Comparison of ENCODE assay signal across 10 mouse cellular contexts in genomic region chr8:111835540-111835939, GRCm38 (mm10). TPM values are rescaled to one million over a fixed set of nuclear protein-coding genes. Genes with fewer than 3 reads are reported as not detected.
DNase-seq lines count a peak whose midpoint lies in the region; ATAC-seq lines count a peak whose summit lies in the region.
"Had no signal": no experiment of that assay in that cellular context is flagged by ENCODE, and none has a peak within 500 bp of the region (broad histone marks: within the 10 kb centered on the region; RNA-seq: fewer than 3 reads in every experiment).

No protein-coding gene starts in this region.

- no peaks in the 10 kb centered on the region for H3K4me1 ChIP-seq in forebrain, embryonic 14.5 days (ENCODE audit: control insufficient read depth, insufficient read depth, low read length)
- H3K4me1 ChIP-seq in forebrain, embryonic 10.5 days = no peaks in the 10 kb centered on the region
- no peaks in the 10 kb centered on the region for H3K4me1 ChIP-seq in midbrain, embryonic 14.5 days (ENCODE audit: control insufficient read depth, insufficient read depth, low read length)
- no peaks in the 10 kb centered on the region for H3K4me1 ChIP-seq in midbrain, embryonic 16.5 days (ENCODE audit: control insufficient read depth, insufficient read depth, low read length)
- H3K4me1 ChIP-seq: forebrain, embryonic 12.5 days had no signal

- no peak overlapping the region for H3K27ac ChIP-seq in forebrain, embryonic 14.5 days (ENCODE audit: low read depth, low read length)
- no peak overlapping the region for H3K27ac ChIP-seq in forebrain, embryonic 10.5 days
- H3K27ac ChIP-seq in midbrain, embryonic 14.5 days (replicated peaks; ENCODE audit: low read depth, low read length) = no peak overlapping the region
- no peak overlapping the region for H3K27ac ChIP-seq in midbrain, embryonic 16.5 days (ENCODE audit: low read length)
- H3K27ac ChIP-seq: forebrain, embryonic 12.5 days had no signal

- H3K4me3 ChIP-seq in forebrain, embryonic 14.5 days (ENCODE audit: low read depth, low read length) = no peak overlapping the region
- no peak overlapping the region for H3K4me3 ChIP-seq in forebrain, embryonic 10.5 days
- no peak overlapping the region for H3K4me3 ChIP-seq in midbrain, embryonic 14.5 days (replicated peaks; ENCODE audit: low read depth, low read length)
- no peak overlapping the region for H3K4me3 ChIP-seq in midbrain, embryonic 16.5 days (ENCODE audit: low read depth, low read length)
- H3K4me3 ChIP-seq: forebrain, embryonic 12.5 days had no signal

- no peaks in the 10 kb centered on the region for H3K9me3 ChIP-seq in forebrain, embryonic 14.5 days (replicated peaks; ENCODE audit: control insufficient read depth, low read length)
- no peaks in the 10 kb centered on the region for H3K9me3 ChIP-seq in forebrain, embryonic 10.5 days
- H3K9me3 ChIP-seq in midbrain, embryonic 14.5 days (ENCODE audit: control insufficient read depth, low read length) = no peaks in the 10 kb centered on the region
- no peaks in the 10 kb centered on the region for H3K9me3 ChIP-seq in midbrain, embryonic 16.5 days (replicated peaks; ENCODE audit: control insufficient read depth, low read length, poor library complexity, severe bottlenecking)
- H3K9me3 ChIP-seq: forebrain, embryonic 12.5 days had no signal

- WGBS in forebrain, embryonic 14.5 days = 61% methylated on average over 1 of the region's 1 CpGs
- WGBS in forebrain, embryonic 10.5 days = 76% methylated on average over 1 of the region's 1 CpGs
- WGBS in midbrain, embryonic 14.5 days = 54% methylated on average over 1 of the region's 1 CpGs
- WGBS in midbrain, embryonic 16.5 days = 38% methylated on average over 1 of the region's 1 CpGs

- H3K9ac ChIP-seq in forebrain, embryonic 14.5 days (ENCODE audit: low read length) = no peak overlapping the region
- no peak overlapping the region for H3K9ac ChIP-seq in midbrain, embryonic 14.5 days (replicated peaks; ENCODE audit: low read length)
- no peak overlapping the region for H3K9ac ChIP-seq in midbrain, embryonic 16.5 days (ENCODE audit: low read depth, low read length)
- H3K9ac ChIP-seq: forebrain, embryonic 12.5 days had no signal

- ATAC-seq in forebrain, embryonic 14.5 days = no peak
- ATAC-seq in midbrain, embryonic 14.5 days (ENCODE audit: low FRiP score, low TSS enrichment) = no peak
- ATAC-seq in midbrain, embryonic 16.5 days = no peak

- DNase-seq in forebrain, embryonic 14.5 days (ENCODE audit: low spot score) = peak; percentile 69
- DNase-seq in forebrain, embryonic 10.5 days (ENCODE audit: extremely low spot score, low spot score) = no peak
- peak; percentile 70 for DNase-seq in midbrain, embryonic 14.5 days
- peak; percentile 32 for DNase-seq in embryo, embryonic 11 days
- DNase-seq in retina, postnatal 1 day = peak; percentile 37
- DNase-seq in right cerebral cortex, postnatal 4 days = no peak
- DNase-seq in urinary bladder, postnatal 4 days (ENCODE audit: low spot score in 2 of 2) = no peak
- DNase-seq: heart, postnatal 4 days had no signal

- no peak overlapping the region for H3K4me2 ChIP-seq in forebrain, embryonic 14.5 days (ENCODE audit: low read length)
- no peak overlapping the region for H3K4me2 ChIP-seq in midbrain, embryonic 14.5 days (ENCODE audit: low read length)
- no peak overlapping the region for H3K4me2 ChIP-seq in midbrain, embryonic 16.5 days (ENCODE audit: low read length)
- H3K4me2 ChIP-seq: forebrain, embryonic 12.5 days had no signal

- H3K27me3 ChIP-seq in forebrain, embryonic 14.5 days (replicated peaks; ENCODE audit: control insufficient read depth, insufficient read depth, low read length) = no peaks in the 10 kb centered on the region
- no peaks in the 10 kb centered on the region for H3K27me3 ChIP-seq in forebrain, embryonic 10.5 days (ENCODE audit: poor library complexity, severe bottlenecking)
- H3K27me3 ChIP-seq in midbrain, embryonic 14.5 days (ENCODE audit: control insufficient read depth, insufficient read depth, low read length) = no peaks in the 10 kb centered on the region
- no peaks in the 10 kb centered on the region for H3K27me3 ChIP-seq in midbrain, embryonic 16.5 days (ENCODE audit: control insufficient read depth, insufficient read depth, low read depth, low read length)
- H3K27me3 ChIP-seq: forebrain, embryonic 12.5 days had no signal

- H3K36me3 ChIP-seq in forebrain, embryonic 14.5 days (ENCODE audit: control insufficient read depth, insufficient read depth, low read length) = peaks cover 56% of the 10 kb centered on the region
- peaks cover 93% of the 10 kb centered on the region for H3K36me3 ChIP-seq in forebrain, embryonic 10.5 days (replicated peaks)
- peaks cover 60% of the 10 kb centered on the region for H3K36me3 ChIP-seq in midbrain, embryonic 14.5 days (ENCODE audit: control insufficient read depth, insufficient read depth, low read length)
- H3K36me3 ChIP-seq in midbrain, embryonic 16.5 days (ENCODE audit: control insufficient read depth, insufficient read depth, low read length) = peaks cover 7% of the 10 kb centered on the region

RNA-seq across cellular contexts. Expression of gene Cfdp1, which starts 18.6 kb away (rescaled TPM):
- polyA plus RNA-seq in forebrain, embryonic 14.5 days (2014; fragmentation: Nextera tagmentation; extraction: Ambion mirVana) = 173 and 178 TPM in 2 replicates
- polyA plus RNA-seq in forebrain, embryonic 10.5 days (2016; fragmentation: Nextera tagmentation; extraction: Ambion mirVana) = 234 and 248 TPM in 2 replicates
- 167 and 184 TPM in 2 replicates for polyA plus RNA-seq in midbrain, embryonic 14.5 days (2014; fragmentation: Nextera tagmentation; extraction: Ambion mirVana)
- 222 and 233 TPM in 2 replicates for polyA plus RNA-seq in midbrain, embryonic 16.5 days (2015; fragmentation: Nextera tagmentation; extraction: Ambion mirVana)

RNA-seq across cellular contexts. Expression of gene Tmem170, which starts 41.0 kb away (rescaled TPM):
- 2.0 and 2.7 TPM in 2 replicates for polyA plus RNA-seq in forebrain, embryonic 14.5 days (2014; fragmentation: Nextera tagmentation; extraction: Ambion mirVana)
- 9.1 and 11.8 TPM in 2 replicates for polyA plus RNA-seq in forebrain, embryonic 10.5 days (2016; fragmentation: Nextera tagmentation; extraction: Ambion mirVana)
- 3.0 and 3.6 TPM in 2 replicates for polyA plus RNA-seq in midbrain, embryonic 14.5 days (2014; fragmentation: Nextera tagmentation; extraction: Ambion mirVana)
- 3.8 TPM in 2 replicates for polyA plus RNA-seq in midbrain, embryonic 16.5 days (2015; fragmentation: Nextera tagmentation; extraction: Ambion mirVana)

Comparison
In these comparisons a context has a peak if more than half of its experiments do, and no peak if none do; other contexts are left out.
1. DNase-seq: peak in forebrain, embryonic 14.5 days (single experiment), midbrain, embryonic 14.5 days (single experiment), embryo, embryonic 11 days (single experiment) and retina, postnatal 1 day (single experiment); none in forebrain, embryonic 10.5 days (single experiment), right cerebral cortex, postnatal 4 days (single experiment) and urinary bladder, postnatal 4 days (0 of 2).